Mouse (Mus musculus) stomach, embryonic 16.5 days (tissue): ENCODE results near the gene Neurl1a. TPM values are rescaled to one million over a fixed set of nuclear protein-coding genes. Genes with fewer than 3 reads are reported as not detected.
A peak's percentile ranks its signal among the peaks of the same experiment; 100 is the strongest.

Experiments used
- ATAC-seq: fragments of 200-750 bp; cut with Nextera tagmentation; 2 replicates; pipeline ENCODE4 v1.8.0; 2017; ENCODE audit warnings: moderate number of reproducible peaks, moderate TSS enrichment; ENCODE audit not compliant: insufficient read depth, low FRiP score
- H3K27ac ChIP-seq: fragments of 300-500 bp; sonication (generic); 2 replicates; pipeline ENCODE4 v1.5.1; 2014; ENCODE audit warnings: low read length
- H3K27me3 ChIP-seq: fragments of 300-500 bp; sonication (generic); 2 replicates; pipeline ENCODE4 v1.6.1; 2014; ENCODE audit warnings: low read length, control low read depth, mixed read lengths; ENCODE audit not compliant: control insufficient read depth, insufficient read depth
- H3K36me3 ChIP-seq: fragments of 300-500 bp; sonication (generic); 2 replicates; pipeline ENCODE4 v1.6.1; 2014; ENCODE audit warnings: low read length; ENCODE audit not compliant: control insufficient read depth, insufficient read depth
- H3K4me1 ChIP-seq: fragments of 300-500 bp; sonication (generic); 2 replicates; pipeline ENCODE4 v1.6.1; 2014; ENCODE audit warnings: low read length, control low read depth, mixed read lengths; ENCODE audit not compliant: control insufficient read depth, insufficient read depth
- H3K4me2 ChIP-seq: fragments of 300-500 bp; sonication (generic); 2 replicates; pipeline ENCODE4 v1.6.1; 2014; ENCODE audit warnings: low read depth, low read length, mixed read lengths
- H3K4me3 ChIP-seq: fragments of 300-500 bp; sonication (generic); replicated peaks from 2 replicates; pipeline ENCODE4 v1.5.1; 2014; ENCODE audit warnings: mild to moderate bottlenecking, low read length
- H3K9ac ChIP-seq: fragments of 300-500 bp; sonication (generic); 2 replicates; pipeline ENCODE4 v1.6.1; 2014; ENCODE audit warnings: low read length
- H3K9me3 ChIP-seq: fragments of 300-500 bp; sonication (generic); replicated peaks from 2 replicates; pipeline ENCODE4 v1.6.1; 2016; ENCODE audit warnings: low read length, control low read depth; ENCODE audit not compliant: control insufficient read depth
- WGBS: fragments of 180-500 bp; shearing (Covaris S2); extraction: QIAGEN DNeasy Blood & Tissue Kit; methylation state at CpG from one replicate; pipeline ENCODE4 v1.1.7; 2014; 5-methylcytosine and 5-hydroxymethylcytosine counted together
- polyA plus RNA-seq: library from polyadenylated mRNA; unstranded; fragments of >200 nt; fragmentation: Nextera tagmentation; extraction: Ambion mirVana; gene quantifications from 2 replicates; pipeline ENCODE4 v1.2.1, GENCODE M21; 2015

Gene Neurl1a
- polyA plus RNA-seq, 1 experiment from 2014 or later, result 6.8 TPM

GRCm38 (mm10) chr19:47276730-47277129, 98.1 kb downstream of the Neurl1a start:
- peaks cover 28% of the 10 kb centered on the region for H3K4me1 ChIP-seq
- H3K9ac ChIP-seq, result no peak overlapping the region
- H3K4me3 ChIP-seq, result no peak overlapping the region
- no peaks in the 10 kb centered on the region for H3K27me3 ChIP-seq
- H3K36me3 ChIP-seq, result peaks cover 14% of the 10 kb centered on the region
- ATAC-seq, result 0 out of 2 replicates have a peak, but pooled peaks have one; percentile 8
- H3K4me2 ChIP-seq, result no peak overlapping the region
- WGBS, result 57% methylated on average over 6 of the region's 6 CpGs
- H3K9me3 ChIP-seq, result no peaks in the 10 kb centered on the region
- H3K27ac ChIP-seq, result peak overlapping the region; percentile 26; the same call in 1 of the 2 replicates

GRCm38 (mm10) chr19:47279372-47279771, 100.8 kb downstream of the Neurl1a start:
- H3K4me3 ChIP-seq, result no peak overlapping the region
- H3K27me3 ChIP-seq, result no peaks in the 10 kb centered on the region
- H3K4me1 ChIP-seq, result peaks cover 37% of the 10 kb centered on the region
- peaks cover 15% of the 10 kb centered on the region for H3K36me3 ChIP-seq
- WGBS, result 43% methylated on average over 4 of the region's 4 CpGs
- H3K4me2 ChIP-seq, result no peak overlapping the region
- H3K9ac ChIP-seq, result peak overlapping the region; percentile 40; the same call in 1 of the 2 replicates
- H3K27ac ChIP-seq, result peak overlapping the region; percentile 79
- 0 out of 2 replicates have a peak, but pooled peaks have one; percentile 7 for ATAC-seq
- H3K9me3 ChIP-seq, result no peaks in the 10 kb centered on the region

DNA sequence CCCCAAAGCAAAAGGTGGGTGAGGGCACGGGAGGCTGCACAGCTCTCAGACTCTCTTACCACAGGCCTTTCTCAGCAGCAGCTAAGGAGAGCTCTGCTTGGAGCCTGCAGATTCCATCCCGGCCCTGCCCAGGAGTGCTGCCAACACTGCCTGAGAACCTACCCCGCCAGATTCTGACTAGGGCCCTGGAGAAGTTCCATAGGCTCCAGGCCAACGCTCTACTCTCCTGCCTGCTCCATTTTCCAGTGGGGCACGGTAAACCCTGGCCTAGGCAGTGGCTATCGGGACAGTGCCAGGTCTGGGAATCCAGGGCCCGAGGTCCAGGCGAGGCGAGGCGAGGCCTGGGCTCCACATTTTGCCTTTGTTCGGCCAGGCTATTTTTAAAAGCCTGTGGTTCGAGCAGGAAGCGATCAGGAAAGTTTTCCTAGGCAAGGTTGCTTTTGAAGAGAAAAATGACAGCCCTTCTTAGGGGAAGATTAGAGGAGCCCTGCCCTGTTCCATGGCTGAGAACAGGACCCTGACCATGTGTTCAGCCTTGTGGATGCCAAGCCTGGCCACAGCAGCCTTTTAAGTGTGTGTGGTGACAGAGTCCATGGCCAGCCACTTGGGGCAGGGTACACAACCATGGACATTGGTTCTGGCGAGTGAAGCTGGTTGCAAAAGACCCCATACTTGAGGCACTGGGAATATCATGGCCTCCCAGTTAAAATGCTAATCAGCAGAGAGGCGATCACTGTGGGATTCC, 101.3 kb downstream of the Neurl1a start:
- H3K9ac ChIP-seq, result peak overlapping the region; percentile 40; the same call in 1 of the 2 replicates

DNA sequence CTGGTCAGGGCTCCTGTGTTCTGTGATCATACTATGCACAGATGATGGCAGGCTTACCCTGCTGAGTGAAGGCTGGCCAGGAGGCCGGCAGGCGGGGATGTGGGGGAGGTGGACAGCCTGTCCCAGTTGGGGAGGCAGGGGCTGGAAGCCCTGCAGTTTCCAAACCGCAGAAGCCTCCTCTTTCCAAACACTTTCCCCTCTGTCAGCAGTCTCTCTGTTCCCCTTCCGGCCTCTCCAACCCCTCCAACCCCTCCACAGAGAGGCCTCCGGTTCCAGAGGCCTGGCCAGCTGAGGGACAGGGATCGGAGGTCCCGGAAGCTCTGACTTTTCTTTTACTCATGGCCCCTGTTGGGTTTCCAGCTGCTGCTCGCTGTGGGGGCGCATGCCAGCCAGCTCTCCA, 102.3 kb downstream of the Neurl1a start:
- Histone ChIP-seq H3K4me3 (no peak overlapping the region), H3K36me3 (peaks cover 12% of the 10 kb centered on the region), H3K4me2 (no peak overlapping the region), H3K27me3 (no peaks in the 10 kb centered on the region), H3K9ac (no peak overlapping the region; the same call in 1 of the 2 replicates), H3K9me3 (no peaks in the 10 kb centered on the region), H3K4me1 (peaks cover 37% of the 10 kb centered on the region), H3K27ac (peak overlapping the region; percentile 79)
- WGBS, result 70% methylated on average over 9 of the region's 9 CpGs
- 0 out of 2 replicates have a peak, but pooled peaks have one; percentile 2 for ATAC-seq

More for the DNA sequence above, 101.3 kb downstream of the Neurl1a start:
- H3K4me1 ChIP-seq, result peaks cover 37% of the 10 kb centered on the region
- WGBS, result 64% methylated on average over 15 of the region's 15 CpGs
- H3K4me2 ChIP-seq, result no peak overlapping the region
- no peaks in the 10 kb centered on the region for H3K27me3 ChIP-seq
- H3K4me3 ChIP-seq, result no peak overlapping the region
- peak; percentile 54; the same call in 1 of the 2 replicates for ATAC-seq
- H3K27ac ChIP-seq, result peak overlapping the region; percentile 79
- peaks cover 15% of the 10 kb centered on the region for H3K36me3 ChIP-seq
- H3K9me3 ChIP-seq, result no peaks in the 10 kb centered on the region

DNA sequence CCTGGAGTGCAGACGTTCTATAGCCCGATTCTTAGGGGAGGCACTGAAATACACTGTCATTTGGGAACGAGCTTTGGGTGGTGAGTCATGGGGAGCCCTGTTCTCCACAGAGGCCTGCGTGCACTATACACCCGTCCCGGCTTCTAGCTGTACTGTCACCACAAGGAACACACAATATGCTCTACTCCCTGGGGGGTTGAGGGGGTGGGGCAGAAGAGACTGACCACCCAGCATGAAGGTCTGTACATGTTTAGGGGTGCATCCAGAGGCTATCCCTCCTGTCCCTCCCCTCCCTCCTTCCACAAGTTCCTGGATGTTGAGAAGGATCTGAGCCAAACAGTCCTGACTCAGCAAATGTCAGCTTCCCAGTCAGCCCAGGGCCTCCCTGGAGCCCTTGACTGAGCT, 103.4 kb downstream of the Neurl1a start:
- H3K27ac ChIP-seq, result peak overlapping the region; percentile 79
- ATAC-seq, result peak; percentile 44
- peaks cover 4% of the 10 kb centered on the region for H3K36me3 ChIP-seq
- 63% methylated on average over 6 of the region's 6 CpGs for WGBS
- H3K4me1 ChIP-seq, result peaks cover 37% of the 10 kb centered on the region
- no peak overlapping the region for H3K4me2 ChIP-seq
- no peak overlapping the region for H3K4me3 ChIP-seq
- H3K9me3 ChIP-seq, result no peaks in the 10 kb centered on the region
- H3K9ac ChIP-seq, result no peak overlapping the region
- H3K27me3 ChIP-seq, result no peaks in the 10 kb centered on the region

GRCm38 (mm10) chr19:47282688-47283215, 104.1 kb downstream of the Neurl1a start:
- no peaks in the 10 kb centered on the region for H3K27me3 ChIP-seq
- peaks cover 4% of the 10 kb centered on the region for H3K36me3 ChIP-seq
- ATAC-seq, result no peak
- H3K9ac ChIP-seq, result peak overlapping the region; percentile 12; the same call in 1 of the 2 replicates
- H3K4me2 ChIP-seq, result no peak overlapping the region
- peak overlapping the region; percentile 79 for H3K27ac ChIP-seq
- H3K9me3 ChIP-seq, result no peaks in the 10 kb centered on the region
- peaks cover 37% of the 10 kb centered on the region for H3K4me1 ChIP-seq
- no peak overlapping the region for H3K4me3 ChIP-seq
- WGBS, result 94% methylated on average over 17 of the region's 17 CpGs

GRCm38 (mm10) chr19:47285581-47285980, 107.0 kb downstream of the Neurl1a start:
- Histone ChIP-seq H3K9me3 (no peaks in the 10 kb centered on the region), H3K27me3 (no peaks in the 10 kb centered on the region), H3K36me3 (peaks cover 4% of the 10 kb centered on the region; the same call in 1 of the 2 replicates), H3K4me1 (peaks cover 21% of the 10 kb centered on the region), H3K4me3 (no peak overlapping the region), H3K4me2 (no peak overlapping the region), H3K27ac (no peak overlapping the region), H3K9ac (no peak overlapping the region)
- 75% methylated on average over 6 of the region's 6 CpGs for WGBS
- no peak for ATAC-seq

- no peaks in the 10 kb centered on the region for H3K9me3 ChIP-seq
- no peaks in the 10 kb centered on the region for H3K27me3 ChIP-seq
- H3K4me2 ChIP-seq, result no peak overlapping the region
- H3K27ac ChIP-seq, result no peak overlapping the region
- ATAC-seq, result no peak
- peaks cover 21% of the 10 kb centered on the region for H3K4me1 ChIP-seq
- no peak overlapping the region for H3K9ac ChIP-seq
- no peak overlapping the region for H3K4me3 ChIP-seq
- 70% methylated on average over 17 of the region's 17 CpGs for WGBS
- peaks cover 4% of the 10 kb centered on the region; the same call in 1 of the 2 replicates for H3K36me3 ChIP-seq
These were observed 108.3 kb downstream of the Neurl1a start for GRCm38 (mm10) chr19:47286886-47287450.
